Mouse (Mus musculus) spleen, adult 12 weeks (tissue): ENCODE measurements around the gene Tomm7.
A peak's percentile ranks its signal among the peaks of the same experiment; 100 is the strongest.
"Not testable (repeated sequence)": the region's sequence is repeated elsewhere in the genome, so short reads cannot be mapped to it uniquely, and the experiment has no call there.

ENCODE experiments used
- DNase-seq: peaks from one replicate; pipeline ENCODE4 v3.0.0; 2022; ENCODE audit warnings: low spot score

Tomm7 gene

DNA sequence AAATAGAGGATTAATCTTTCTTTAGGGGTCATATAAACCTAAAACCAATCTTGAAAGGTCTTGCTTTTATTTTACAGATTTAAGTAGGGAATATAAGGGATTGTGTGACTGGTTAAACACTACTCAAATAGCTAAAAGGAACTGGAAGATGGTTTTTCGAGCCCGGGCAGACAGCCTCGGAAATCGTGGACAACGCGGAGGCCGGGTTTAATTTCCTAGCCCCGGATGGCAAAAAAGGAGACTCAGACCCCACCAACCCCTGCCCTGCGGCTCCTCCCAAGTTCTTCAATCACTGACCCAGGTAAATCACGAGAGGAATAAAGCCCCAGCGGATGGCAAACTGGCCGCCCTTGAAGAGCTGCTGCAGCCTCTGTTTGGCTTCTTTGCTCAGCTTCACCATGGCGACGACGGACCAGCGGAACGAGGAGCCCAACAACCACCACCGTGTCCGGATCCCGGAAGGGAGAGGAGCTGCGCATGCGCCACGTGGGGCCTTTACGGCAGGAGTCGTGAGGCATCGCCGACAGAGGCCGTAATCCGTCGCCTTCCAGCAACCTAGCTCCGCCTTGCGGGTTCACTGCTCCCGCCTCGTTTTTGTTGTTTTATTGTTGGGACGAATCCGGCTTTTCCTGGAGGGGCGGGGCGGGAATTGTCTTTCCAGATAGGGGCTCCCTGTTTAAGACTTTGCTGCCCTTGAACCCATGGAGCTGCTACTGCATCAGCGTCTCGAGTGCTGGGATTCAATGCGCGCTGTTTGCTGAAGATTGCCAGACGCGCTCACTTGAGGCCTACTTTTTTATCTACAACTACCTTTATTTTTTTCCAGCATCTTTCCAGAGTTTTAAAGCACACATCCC lies at the start of gene Tomm7:
Gene Tomm7 (minus strand): TSS at position 488 of the 857 bp plus-strand sequence.
- peak; percentile 93 for DNase-seq

DNA sequence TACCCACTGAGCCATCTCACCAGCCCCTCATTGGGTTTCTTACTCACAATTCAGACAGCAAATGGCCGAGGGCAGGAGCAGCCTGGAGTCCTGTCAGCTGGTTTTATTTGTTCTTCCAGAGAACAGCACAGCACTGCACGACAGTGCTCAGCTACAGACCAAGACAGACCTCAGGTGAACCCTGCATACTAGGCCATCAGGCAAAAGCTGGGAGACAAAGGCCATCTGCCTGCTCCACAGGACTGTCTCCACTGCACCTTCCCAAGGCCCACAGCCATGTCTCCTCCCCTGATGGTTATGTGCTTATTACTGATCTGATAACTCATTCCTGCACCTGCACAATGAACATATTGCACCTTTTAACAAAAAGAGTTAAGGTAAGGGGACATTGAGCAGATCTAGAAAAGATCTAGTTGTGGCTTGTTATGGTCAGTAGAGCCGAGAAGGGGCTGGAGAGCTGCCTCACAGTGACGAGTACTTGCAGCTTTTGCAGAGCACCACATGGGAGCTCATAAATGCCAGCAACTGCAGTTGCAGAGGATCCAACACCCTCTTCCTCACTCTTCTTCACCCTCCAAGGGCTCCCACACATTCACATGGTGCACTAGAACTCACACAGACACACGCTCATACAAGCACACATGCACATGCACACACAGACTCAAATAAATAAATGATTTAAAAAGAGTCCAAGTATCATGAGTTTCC lies 49.3 kb upstream of the Tomm7 start:
- DNase-seq, result no peak

DNA sequence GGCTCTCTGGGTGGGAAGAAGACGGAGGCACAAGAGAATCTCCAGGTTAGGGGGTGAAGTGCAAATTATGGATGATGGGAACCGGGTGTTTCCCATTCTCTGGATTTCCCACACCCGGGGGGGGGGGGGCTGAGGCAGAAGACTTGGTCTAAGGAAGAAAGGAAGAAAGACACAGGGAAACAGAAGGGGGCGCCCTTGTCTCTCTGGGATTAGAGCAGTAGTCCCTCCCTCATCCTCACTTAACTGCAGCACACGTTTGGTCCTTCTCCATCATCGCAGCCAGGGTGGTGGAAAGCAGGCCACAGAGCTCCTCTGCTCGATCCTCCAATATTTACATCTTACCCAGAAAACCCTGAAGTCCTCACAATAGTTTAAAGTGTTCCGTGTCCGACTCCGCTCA lies 46.8 kb upstream of the Tomm7 start:
- peak; percentile 56 for DNase-seq

DNA sequence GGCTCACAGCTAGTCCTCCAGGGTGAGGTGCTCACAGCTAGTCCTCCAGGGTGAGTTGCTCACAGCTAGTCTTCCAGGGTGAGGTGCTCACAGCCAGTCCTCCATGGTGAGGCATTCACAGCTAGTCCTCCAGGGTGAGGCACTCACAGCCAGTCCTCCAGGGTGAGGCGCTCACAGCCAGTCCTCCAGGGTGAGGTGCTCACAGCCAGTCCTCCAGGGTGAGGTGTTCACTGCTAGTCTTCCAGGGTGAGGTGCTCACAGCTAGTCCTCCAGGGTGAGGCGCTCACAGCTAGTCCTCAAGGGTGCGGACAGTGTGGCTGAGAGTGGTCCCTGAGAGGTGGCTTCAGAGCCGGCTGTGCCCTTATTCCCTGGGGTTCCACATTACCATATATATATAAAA lies 45.5 kb upstream of the Tomm7 start:
- no peak for DNase-seq

DNA sequence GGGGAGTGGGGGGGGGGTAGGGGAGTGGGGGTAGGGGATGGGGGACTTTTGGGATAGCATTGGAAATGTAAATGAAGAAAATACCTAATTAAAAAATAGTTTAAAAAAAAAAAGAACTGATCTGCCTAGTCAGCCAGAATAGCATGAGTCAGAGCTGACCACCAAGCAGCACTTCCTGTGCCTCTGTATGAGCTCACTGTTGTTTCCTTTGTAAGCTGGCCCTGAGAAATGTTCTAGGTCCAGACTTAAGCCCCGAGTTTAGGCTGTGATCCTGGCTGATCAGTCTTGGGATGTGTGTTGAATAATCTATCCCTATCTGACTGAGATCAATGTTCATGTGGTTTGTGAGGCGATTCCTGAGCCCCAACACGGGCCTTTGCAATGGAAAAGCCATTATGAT lies 43.1 kb upstream of the Tomm7 start:
- DNase-seq, result no peak

DNA sequence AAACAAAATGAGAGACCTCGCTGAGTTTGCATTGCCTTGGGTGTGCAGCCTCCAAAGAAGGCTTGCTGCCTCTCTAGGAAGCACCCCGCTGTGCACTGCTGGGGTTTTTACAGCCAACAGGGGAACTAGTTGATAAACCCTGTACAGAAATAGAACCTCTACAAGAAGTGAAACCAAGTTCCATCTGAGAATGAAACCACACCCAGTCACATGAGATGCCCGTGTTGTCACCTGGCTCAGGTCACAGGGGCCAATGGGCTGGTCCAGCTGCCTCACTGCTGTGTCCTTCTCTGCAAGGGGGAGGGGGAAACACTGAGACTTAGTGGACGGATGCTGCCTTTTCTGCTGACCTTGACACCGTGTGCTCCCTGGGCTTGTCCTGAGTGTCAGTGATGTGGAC lies 30.5 kb upstream of the Tomm7 start:
- peak; percentile 50 for DNase-seq

DNA sequence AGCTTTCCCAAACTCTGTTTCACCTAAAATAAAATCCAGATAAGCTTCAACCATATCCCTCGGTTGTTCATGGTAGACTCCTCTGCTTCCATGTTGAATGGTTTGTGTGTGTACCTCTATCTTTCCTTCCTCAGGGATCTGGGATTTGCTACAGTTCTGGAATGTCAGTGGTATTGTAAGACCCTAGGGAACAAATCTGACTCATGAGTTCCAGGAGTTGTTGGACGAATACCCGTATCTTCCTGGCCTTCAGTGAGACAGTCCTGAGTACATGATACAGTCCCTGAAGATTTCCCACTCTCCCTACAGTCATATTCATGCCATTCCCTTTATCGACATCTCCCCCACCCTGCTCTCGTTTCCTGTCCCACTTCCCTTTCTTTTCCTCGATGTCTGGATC lies 28.6 kb upstream of the Tomm7 start:
- no peak for DNase-seq

DNA sequence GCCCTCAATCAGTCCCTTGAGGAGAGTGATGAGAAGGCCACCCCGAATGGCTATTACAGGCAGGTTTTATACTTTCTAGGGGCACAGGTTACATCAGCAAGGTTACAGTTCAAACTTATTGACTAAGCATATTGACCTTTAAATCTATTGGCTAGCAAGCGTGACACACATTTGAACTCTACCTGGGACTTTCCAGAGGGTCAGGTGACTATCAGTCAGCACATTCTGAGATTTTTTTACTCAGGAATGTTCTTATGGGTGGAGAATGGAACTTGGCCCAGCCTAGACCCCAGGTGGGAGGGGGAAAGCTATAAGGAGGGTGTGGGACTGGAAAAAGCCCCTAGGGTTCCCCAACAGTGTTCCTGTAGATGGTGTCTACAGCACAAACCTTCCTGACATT lies 27.4 kb upstream of the Tomm7 start:
- not testable (repeated sequence) for DNase-seq

DNA sequence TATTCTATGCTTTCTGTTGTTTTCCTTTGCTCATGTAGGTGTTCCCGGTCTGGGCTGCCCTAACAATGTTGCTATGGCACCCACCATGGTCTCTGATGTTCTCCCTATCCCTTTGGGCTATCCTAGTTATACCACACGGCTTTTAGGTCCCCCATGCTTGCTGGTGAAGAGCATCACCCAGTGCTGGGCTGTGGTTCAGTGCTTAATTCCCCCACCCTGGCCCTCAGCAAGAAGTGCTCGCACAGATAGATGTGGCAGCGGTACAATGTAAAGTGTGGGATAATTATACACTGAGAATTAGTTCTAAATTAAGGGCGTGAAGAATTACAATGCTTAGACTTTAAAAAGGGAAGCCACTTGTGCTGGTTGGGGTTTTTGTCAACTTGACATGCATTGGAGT lies 22.0 kb upstream of the Tomm7 start:
- DNase-seq, result no peak

DNA sequence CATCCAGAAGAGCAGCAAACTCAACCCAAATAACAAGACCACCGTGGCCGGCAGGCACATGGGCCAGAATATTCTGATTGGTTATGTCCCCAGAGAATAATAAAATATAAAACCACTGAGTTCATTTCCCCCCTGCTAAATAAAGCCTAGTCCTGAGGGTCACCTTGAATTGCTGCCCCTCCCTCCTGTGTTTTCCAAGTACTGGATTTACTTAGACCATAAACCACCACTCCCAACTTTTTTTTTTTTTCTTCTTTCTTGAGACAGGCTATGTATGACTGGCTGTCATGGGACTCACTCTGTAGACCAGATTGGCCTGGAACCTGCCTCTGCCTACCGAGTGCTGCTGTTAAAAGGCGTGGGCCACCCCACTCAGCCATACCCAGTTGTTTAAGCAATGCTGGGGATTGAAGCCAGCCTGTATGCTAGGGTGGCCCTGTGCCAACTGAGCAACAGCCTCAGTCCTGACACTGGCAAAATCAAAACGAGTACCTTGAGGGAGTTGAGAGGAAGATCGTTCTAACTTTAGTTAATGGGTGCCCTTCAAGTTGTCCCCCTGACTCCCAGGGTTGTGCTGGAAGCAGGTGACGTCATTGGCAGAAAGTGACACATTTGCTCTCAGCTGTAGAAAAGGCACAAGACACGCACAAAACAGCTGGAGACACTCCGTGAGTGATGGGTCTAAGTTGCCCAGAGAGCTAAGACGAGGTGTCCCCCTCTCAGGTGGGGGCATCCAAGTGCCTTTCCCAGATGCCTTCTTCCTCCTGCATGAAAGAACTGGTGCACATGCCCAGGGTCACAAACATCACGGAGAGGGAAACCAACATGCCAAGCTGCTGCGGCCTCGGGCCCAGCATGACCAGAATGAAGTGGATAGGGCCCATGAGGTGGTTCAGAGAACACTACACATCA lies 20.3 kb upstream of the Tomm7 start:
- no peak for DNase-seq

DNA sequence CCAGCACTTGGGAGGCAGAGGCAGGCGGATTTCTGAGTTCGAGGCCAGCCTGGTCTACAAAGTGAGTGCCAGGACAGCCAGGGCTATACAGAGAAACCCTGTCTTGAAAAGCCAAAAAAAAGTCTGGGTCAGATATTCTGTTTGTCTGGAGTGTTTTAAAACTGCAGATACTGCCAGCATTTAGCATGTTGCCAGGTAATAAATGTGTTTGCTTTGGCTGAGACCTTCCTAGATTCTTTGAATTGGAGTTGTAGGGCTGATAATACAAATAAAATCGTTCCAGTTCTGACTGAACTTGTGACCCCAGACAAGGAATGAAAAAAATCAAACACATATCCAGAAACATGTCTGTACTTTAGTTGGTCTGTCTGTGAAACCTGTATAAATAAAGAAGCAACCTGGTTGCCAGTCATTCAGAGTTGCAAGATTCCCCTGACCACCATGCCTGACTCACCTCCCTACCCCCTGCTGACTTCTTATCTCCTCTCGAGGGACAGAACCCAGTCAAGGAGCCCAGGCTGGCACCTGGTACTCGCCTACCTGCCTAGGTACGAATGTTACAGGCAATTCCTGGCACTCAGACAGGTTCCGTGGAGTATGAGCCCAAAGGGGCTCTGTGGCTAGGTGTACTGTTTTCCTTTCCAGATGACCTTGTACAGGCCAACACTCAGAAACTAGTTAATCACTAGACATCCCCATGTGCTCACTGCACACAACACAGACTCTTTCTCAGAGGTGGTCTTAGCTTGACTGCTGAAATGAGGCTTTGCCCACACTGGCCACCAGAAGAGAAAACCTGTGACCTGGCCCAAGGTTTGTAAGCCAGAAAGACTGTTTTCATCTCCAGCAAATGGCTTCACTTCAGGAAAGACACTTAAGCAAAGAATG lies 19.4 kb upstream of the Tomm7 start:
- DNase-seq, result no peak

DNA sequence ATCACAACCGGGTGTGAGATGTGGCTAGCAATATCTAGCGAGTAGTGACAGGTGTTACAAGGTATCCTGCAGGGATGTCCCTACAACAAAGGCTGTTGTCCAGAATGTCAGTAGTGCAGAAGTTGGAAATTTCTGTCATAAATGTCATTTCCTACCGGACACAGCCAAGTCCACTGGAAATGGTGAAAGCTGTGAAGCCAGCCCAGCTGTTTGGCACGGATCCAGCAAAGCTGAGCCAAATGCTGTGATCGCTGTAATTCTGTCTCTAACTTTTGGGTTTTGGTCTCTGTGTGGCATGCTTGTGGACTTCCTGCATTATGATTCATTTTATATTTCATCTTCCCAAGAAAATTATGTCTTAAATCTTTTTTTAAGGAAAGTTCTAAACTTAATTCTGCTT lies 18.3 kb upstream of the Tomm7 start:
- DNase-seq, result no peak

DNA sequence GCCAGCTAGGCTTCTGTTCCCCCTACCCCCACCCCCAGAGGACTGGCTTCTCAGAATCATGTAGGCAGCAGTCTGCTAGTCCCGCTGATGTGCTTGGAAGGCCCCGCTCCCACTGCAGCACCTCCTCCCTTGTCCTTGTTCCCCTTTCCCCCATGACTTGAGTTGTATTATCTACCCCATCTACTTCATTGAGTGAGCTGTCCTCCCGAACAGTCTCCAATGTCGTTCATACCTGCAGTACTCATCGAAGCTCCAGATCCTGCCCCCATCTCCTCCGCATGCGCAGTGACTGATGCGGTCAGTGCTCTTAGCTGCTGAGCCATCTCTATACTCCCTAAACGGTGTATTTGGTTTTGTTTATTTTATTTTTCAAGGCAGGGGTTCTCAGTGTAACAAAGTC lies 17.8 kb upstream of the Tomm7 start:
- DNase-seq, result no peak

DNA sequence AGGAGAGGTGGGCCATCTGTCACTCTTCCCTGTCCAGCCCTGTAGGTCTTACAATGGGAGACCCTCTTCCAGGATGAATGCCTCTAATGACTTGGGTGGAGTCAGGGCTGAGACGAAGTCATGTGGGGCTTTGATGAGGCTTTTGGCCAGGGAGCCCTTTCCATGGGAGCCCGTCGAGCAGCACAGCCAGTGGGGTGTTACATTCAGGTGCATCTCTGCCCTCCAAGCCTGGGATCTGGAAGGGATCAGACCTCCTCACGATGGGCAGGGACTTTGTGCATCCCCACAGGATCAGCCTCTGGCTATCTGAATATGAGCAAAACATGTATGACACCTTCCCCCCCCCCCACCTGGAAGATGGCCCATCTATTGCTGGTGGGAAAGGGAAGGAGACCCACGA lies 15.9 kb upstream of the Tomm7 start:
- DNase-seq, result no peak

DNA sequence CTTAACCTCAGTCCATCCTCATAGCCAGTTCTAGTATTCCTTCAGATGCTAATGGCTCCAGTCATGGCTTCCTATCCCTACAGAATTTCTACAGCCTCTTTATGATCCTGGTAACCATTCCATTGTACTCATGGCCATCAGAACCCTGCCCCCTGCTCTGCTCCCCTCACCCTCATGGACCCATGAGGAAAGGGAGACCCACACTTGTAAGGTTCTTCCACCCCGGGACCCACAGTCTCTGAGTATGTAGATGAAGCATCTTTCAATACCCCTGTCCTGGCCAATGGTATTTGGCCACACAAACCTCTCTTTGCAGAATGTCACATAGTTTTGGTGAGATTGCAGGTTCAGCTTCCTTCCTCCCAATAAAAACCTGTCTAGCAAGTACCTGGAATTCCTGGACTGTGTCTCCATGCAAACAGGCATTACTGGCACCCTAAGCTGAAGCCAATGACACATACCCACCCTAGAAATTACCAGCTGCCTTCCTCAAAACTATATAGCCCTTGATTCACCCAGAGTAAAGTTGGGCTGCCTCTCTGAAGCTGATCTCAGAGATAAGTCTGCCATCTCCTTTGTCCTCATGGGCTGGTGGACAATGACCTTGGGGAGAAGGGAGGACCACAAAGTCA lies 15.2 kb upstream of the Tomm7 start:
- DNase-seq, result no peak

DNA sequence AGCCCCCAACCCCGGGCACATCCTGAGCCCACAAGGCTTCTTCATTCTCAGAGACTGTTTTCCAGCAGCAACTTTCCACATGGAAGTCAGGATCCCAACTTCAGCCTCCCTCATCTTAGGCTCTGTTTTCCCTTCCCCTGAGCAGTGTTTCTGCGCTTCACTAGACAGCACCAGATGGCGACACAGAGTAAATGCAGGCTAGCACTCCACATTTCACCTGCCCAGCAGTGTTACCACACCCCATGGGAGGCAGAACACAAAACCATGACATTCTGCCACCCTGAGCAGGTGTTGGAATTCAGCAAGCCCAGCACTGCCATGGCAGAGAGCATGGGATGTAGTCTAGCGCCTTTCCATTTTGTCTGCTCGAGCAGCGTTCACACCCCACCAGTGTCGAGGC lies 14.7 kb upstream of the Tomm7 start:
- no peak for DNase-seq

DNA sequence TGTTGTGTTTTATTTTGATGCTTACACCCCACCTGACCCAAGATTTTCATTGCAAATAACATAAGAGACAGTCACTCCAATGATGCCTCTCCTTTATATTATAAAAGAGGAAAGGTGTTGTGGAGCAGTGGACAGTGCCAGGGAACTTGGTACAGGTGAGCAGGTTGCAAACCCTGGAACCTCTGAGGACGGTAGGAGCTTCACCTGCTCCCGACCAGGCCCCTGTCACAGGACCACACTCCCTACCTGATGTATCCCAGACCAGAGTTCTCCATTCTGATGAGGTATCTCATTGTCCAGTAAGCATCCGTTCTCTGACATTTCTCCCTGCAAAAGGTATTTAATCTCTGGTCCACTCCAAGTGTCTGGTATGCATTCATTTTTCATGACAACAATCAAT lies 14.0 kb upstream of the Tomm7 start:
- DNase-seq, result no peak

DNA sequence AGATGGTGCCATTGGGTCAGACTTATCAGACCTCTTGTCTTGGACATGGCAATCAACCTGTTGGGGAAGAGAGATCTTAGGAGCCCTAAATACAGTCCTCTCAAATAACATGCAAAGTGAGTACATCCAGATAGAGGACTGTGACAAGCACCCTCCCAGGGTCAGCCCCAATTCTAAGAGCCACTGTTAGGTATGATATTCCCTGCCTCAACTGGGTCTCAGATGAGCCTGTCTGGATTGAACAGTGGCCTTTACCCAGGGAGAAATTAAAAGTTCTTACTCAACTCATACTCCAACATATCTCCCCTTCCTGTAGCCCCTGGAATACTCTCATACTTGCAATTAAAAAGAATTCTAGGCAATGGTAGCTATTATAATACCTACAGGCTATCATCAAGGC lies 13.2 kb upstream of the Tomm7 start:
- DNase-seq, result no peak

DNA sequence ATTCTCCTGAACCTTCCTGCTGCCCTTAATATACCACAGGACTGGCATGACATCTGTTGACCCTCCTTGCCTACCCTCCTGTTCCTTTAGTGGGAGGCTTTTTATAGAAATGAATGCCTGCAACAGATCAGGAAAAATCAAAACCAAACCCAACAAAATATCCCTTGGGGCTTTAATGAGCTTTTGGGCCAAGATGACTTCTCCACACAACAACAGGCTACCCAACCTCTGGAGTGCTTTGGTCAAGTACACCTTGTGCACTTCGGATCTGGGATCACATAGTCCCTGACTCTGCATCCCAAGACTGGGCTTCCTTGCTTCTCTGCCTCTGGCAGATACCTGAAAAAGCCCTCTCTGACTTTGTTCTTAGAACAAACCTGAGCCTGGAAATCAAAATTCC lies 12.2 kb upstream of the Tomm7 start:
- DNase-seq, result no peak

DNA sequence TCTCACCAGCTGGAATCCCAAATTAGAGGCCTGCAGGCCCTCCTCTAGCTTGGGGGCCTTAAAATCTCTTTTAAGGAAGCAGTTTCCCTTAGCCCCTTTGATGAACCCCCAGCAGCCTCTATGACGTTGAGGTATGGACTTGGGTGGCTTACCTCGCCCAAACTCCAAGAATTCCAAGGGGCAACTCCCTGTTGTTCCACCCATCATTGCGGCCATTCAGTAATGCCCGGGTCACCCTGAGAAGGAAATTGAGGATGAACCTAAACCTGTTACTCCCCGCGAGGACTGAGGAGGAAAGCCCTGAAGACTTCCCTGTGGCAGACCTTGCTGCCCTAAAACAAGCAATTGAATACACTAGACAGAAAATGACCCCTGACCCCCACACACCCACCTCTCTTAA lies 11.5 kb upstream of the Tomm7 start:
- DNase-seq, result no peak

DNA sequence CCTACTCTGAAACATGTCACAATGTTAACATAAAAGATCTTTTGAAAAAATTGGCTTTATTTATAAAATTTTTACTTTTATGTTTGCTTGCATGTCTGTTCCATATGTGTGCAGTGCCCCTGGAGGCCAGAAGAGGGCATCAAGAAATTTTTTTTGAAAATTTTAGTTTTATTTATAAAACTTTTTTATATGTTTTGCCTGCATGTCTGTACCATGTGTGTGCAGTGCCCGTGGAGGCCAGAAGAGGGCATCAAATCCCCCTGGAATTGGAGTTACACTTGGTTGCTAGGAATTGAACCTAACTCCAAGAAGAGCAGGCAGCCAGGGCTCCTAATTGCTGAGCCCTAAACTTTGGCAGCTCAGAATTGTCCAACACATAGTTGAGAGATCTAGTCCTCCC lies 9.0 kb upstream of the Tomm7 start:
- DNase-seq, result not testable (repeated sequence)
